Mouse (Mus musculus) lung, postnatal 0 days (tissue): ENCODE results near the gene Aldh3b1. TPM values are rescaled to one million over a fixed set of nuclear protein-coding genes. Genes with fewer than 3 reads are reported as not detected.

Experiments used
- ATAC-seq: fragments of 200-750 bp; cut with Nextera tagmentation; 2 replicates; pipeline ENCODE4 v1.8.0; 2017; ENCODE audit warnings: moderate library complexity
- DNase-seq: peaks from one replicate; pipeline ENCODE4 v3.0.0-alpha.2; 2016; ENCODE audit warnings: low spot score
- H3K27ac ChIP-seq: fragments of 300-500 bp; sonication (generic); 2 replicates; pipeline ENCODE4 v1.5.1; 2014; ENCODE audit warnings: antibody characterized with exemption, mild to moderate bottlenecking, low read length, mixed read lengths
- H3K27me3 ChIP-seq: fragments of 300-500 bp; sonication (generic); replicated peaks from 2 replicates; pipeline ENCODE4 v1.6.1; 2014; ENCODE audit warnings: low read length, mixed read lengths; ENCODE audit not compliant: insufficient read depth
- H3K36me3 ChIP-seq: fragments of 300-500 bp; sonication (generic); 2 replicates; pipeline ENCODE4 v1.6.1; 2014; ENCODE audit warnings: low read length, mixed read lengths; ENCODE audit not compliant: insufficient read depth
- H3K4me1 ChIP-seq: fragments of 300-500 bp; sonication (generic); 2 replicates; pipeline ENCODE4 v1.6.1; 2014; ENCODE audit warnings: antibody characterized with exemption, low read depth, low read length, mixed read lengths; ENCODE audit not compliant: insufficient read depth
- H3K4me2 ChIP-seq: fragments of 300-500 bp; sonication (generic); replicated peaks from 2 replicates; pipeline ENCODE4 v1.6.1; 2014; ENCODE audit warnings: low read depth, mild to moderate bottlenecking, low read length, moderate library complexity, mixed read lengths
- H3K4me3 ChIP-seq: fragments of 300-500 bp; sonication (generic); 2 replicates; pipeline ENCODE4 v1.5.1; 2014; ENCODE audit warnings: low read depth, low read length
- H3K9ac ChIP-seq: fragments of 300-500 bp; sonication (generic); replicated peaks from 2 replicates; pipeline ENCODE4 v1.6.1; 2014; ENCODE audit warnings: low read depth, mild to moderate bottlenecking
- H3K9me3 ChIP-seq: fragments of 300-500 bp; sonication (generic); 2 replicates; pipeline ENCODE4 v1.6.1; 2016; ENCODE audit warnings: low read length, mixed read lengths
- CTCF ChIP-seq: IDR thresholded peaks from 2 replicates; pipeline ENCODE4 v1.5.1; 2016; ENCODE audit warnings: antibody characterized with exemption, mild to moderate bottlenecking
- EP300 ChIP-seq: IDR thresholded peaks from 2 replicates; pipeline ENCODE4 v1.6.1; 2016; ENCODE audit warnings: antibody characterized with exemption, mild to moderate bottlenecking, control low read depth
- WGBS: fragments of 180-500 bp; shearing (Covaris S2); extraction: QIAGEN DNeasy Blood & Tissue Kit; methylation state at CpG from one replicate; pipeline ENCODE4 v1.1.7; 2014; 5-methylcytosine and 5-hydroxymethylcytosine counted together
- polyA plus RNA-seq: library from polyadenylated mRNA; unstranded; fragments of >200 nt; fragmentation: Nextera tagmentation; extraction: Ambion mirVana; gene quantifications from 2 replicates; pipeline ENCODE4 v1.2.1, GENCODE M21; 2015

The Aldh3b1 gene
- polyA plus RNA-seq, 1 experiment from 2014 or later = 33.2 TPM

DNA sequence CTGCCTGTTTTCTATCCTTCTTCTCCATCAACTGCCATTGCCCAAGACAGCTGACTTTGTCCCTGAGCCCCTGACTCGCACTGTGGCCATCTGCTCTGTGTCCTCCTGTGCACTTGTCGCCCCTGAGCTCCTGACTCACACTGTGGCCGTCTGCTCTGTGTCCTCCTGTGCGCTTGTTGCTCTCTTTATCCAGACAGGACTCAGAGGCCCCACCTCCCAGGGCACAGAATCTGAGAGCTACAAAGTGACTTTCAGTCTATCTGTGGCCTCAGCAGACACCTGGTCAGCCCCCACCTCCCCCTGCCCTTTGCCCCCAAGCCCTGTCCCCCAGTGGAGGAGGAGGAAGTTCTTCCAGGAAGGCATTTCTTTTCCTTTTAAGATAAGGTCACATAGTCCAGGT, 26.2 kb upstream of the Aldh3b1 start:
- Histone ChIP-seq H3K4me2 (no peak overlapping the region), H3K4me1 (no peaks in the 10 kb centered on the region), H3K27me3 (no peaks in the 10 kb centered on the region), H3K9ac (no peak overlapping the region), H3K27ac (no peak overlapping the region), H3K4me3 (no peak overlapping the region), H3K9me3 (no peaks in the 10 kb centered on the region), H3K36me3 (no peaks in the 10 kb centered on the region)
- ATAC-seq (no peak), DNase-seq (no peak)
- WGBS = 41% methylated on average over 4 of the region's 4 CpGs
- no peak for TF ChIP-seq EP300
- TF ChIP-seq CTCF = no peak

DNA sequence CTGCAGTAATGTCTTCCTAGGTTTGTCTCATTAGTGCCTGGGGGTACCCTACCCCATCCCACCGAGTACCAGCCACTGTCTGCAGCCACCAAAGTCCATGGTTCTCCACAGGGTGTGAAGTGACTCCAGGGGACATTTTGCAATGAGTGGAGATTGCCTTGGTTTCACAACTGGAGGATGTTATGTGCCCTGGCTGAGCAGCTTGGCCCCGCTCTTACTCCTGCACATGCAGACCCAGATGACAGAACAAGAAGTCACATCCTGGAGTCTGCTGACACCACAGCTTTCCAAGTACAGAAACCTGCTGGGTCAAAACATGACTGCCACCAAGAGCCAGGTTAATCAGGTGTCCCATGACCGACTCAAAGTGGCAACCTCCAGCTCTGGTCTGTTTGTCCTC, 25.4 kb upstream of the Aldh3b1 start:
- Histone ChIP-seq H3K9ac (no peak overlapping the region), H3K36me3 (no peaks in the 10 kb centered on the region), H3K27ac (no peak overlapping the region), H3K4me2 (no peak overlapping the region), H3K27me3 (no peaks in the 10 kb centered on the region), H3K9me3 (no peaks in the 10 kb centered on the region), H3K4me1 (no peaks in the 10 kb centered on the region), H3K4me3 (no peak overlapping the region)
- DNase-seq (no peak), ATAC-seq (no peak)
- WGBS = 70% methylated on average over 3 of the region's 3 CpGs
- TF ChIP-seq CTCF = no peak
- no peak for TF ChIP-seq EP300

DNA sequence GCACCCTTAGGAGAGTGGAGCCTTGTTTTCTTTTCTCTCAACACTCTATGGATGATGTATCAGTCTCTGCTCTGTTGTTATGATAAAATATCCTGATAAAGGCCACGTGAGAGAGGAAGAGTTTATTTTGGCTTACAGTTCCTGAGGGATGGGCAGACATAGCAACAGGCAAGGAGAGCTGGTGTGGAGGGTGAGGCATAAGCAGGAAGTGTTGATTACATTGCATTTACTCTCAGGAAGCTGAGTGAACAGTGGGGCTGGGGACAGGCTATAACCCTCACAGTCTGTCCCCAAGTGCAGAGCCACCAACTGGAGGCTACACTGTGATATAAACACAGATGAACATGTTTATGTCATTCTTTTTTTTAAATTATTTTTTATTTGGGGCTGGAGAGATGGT, 22.5 kb upstream of the Aldh3b1 start:
- no peak overlapping the region for H3K4me3 ChIP-seq
- H3K4me2 ChIP-seq = no peak overlapping the region
- H3K36me3 ChIP-seq = no peaks in the 10 kb centered on the region
- H3K9me3 ChIP-seq = no peaks in the 10 kb centered on the region
- H3K9ac ChIP-seq = no peak overlapping the region
- no peaks in the 10 kb centered on the region for H3K27me3 ChIP-seq
- no peaks in the 10 kb centered on the region for H3K4me1 ChIP-seq
- no peak overlapping the region for H3K27ac ChIP-seq
- TF ChIP-seq CTCF (no peak), EP300 (peak; percentile 53)
- 23% methylated on average over 1 of the region's 1 CpGs for WGBS
- DNase-seq (peak; percentile 23), ATAC-seq (peak; percentile 87)

DNA sequence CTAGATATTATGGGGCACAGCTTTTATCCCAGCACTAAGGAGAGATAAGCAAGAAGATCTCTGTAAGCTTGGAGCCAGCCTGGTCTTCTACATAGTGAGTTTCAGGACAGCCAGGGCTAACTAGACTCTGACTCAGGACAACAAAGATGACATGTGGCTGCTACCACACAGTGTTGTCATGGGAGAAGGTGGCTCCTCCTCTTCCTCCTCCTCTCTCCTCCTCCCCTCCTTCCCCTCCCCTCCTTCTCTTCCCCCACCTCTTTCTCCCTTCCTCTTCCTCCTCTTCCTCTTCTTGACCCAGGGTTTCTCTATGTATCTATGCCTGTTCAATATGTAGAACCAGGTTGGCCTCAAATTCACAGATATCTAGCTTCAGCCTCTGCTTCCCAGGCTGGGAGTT, 21.9 kb upstream of the Aldh3b1 start:
- no peak for TF ChIP-seq CTCF
- H3K4me3 ChIP-seq = no peak overlapping the region
- DNase-seq (no peak), ATAC-seq (no peak)
- no peaks in the 10 kb centered on the region for H3K4me1 ChIP-seq
- H3K36me3 ChIP-seq = no peaks in the 10 kb centered on the region
- H3K4me2 ChIP-seq = no peak overlapping the region
- H3K9me3 ChIP-seq = no peaks in the 10 kb centered on the region
- H3K27me3 ChIP-seq = no peaks in the 10 kb centered on the region
- H3K9ac ChIP-seq = no peak overlapping the region
- H3K27ac ChIP-seq = no peak overlapping the region

DNA sequence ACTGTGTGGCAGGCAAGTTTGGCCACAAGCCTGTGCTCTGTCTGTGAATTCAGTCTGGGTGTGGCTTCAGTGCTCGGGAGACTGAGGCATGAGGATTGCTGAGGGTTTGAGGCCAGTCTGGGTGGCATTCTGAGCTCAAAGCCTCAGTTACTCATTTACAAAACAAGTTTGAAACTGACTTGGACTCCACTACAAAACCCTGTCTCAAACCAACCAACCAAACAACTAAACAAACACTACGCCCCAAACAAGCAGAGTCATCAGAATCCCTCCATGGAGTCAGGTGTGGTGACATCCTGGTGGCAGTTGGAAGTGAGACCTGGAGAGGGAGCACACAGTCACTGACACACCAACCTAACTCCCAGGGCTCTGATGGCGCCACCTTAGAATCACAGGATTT, 20.7 kb upstream of the Aldh3b1 start:
- H3K4me1 ChIP-seq = no peaks in the 10 kb centered on the region
- H3K27me3 ChIP-seq = no peaks in the 10 kb centered on the region
- no peak overlapping the region for H3K9ac ChIP-seq
- no peak overlapping the region for H3K4me2 ChIP-seq
- H3K36me3 ChIP-seq = no peaks in the 10 kb centered on the region
- no peaks in the 10 kb centered on the region for H3K9me3 ChIP-seq
- TF ChIP-seq EP300 (no peak), CTCF (no peak)
- no peak overlapping the region for H3K27ac ChIP-seq
- no peak for DNase-seq
- H3K4me3 ChIP-seq = no peak overlapping the region
- 70% methylated on average over 3 of the region's 3 CpGs for WGBS
- no peak for ATAC-seq

DNA sequence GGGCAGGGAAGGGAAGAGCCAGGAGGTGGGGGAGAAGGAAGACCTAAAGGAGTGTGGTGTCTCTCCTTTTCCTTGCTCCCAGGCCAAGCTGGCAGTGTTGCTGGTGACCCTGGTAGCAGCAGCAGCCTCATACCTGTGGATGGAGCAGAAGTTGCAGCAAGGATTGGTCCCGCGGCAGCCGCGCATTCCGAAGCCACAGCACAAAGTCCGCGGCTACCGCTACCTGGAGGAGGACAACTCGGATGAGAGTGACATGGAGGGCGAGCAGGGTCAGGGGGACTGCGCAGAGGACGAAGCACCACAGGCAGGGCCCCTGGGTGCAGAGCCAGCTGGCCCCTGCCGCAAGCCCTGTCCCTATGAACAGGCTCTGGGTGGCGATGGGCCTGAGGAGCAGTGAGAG, 18.9 kb upstream of the Aldh3b1 start:
- 70% methylated on average over 13 of the region's 14 CpGs for WGBS
- H3K9me3 ChIP-seq = no peaks in the 10 kb centered on the region
- no peak overlapping the region for H3K4me3 ChIP-seq
- TF ChIP-seq CTCF (no peak), EP300 (no peak)
- H3K27ac ChIP-seq = no peak overlapping the region
- ATAC-seq (no peak), DNase-seq (no peak)
- H3K27me3 ChIP-seq = no peaks in the 10 kb centered on the region
- no peak overlapping the region for H3K9ac ChIP-seq
- H3K4me1 ChIP-seq = no peaks in the 10 kb centered on the region
- no peaks in the 10 kb centered on the region for H3K36me3 ChIP-seq
- H3K4me2 ChIP-seq = no peak overlapping the region

DNA sequence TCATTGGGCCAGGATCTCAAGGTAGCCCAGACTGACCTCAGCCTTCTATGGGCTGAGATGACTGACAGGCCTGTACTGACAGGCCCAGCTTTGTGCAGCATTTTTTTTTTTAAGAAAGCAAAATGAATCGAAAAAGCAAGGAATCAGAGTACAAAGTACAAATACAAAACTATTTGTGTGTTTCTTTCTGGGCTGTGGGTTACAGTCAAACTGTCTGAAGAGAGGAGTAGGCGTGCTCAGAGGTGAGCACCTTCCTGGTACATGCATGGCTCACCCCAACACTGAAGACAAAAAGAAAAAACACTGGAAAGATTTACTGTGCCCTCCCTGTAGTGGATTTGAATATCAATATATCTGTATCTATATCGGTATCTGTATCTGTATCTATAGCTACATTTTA, 18.2 kb upstream of the Aldh3b1 start:
- Histone ChIP-seq H3K36me3 (no peaks in the 10 kb centered on the region), H3K27ac (no peak overlapping the region), H3K4me1 (no peaks in the 10 kb centered on the region), H3K9me3 (no peaks in the 10 kb centered on the region), H3K4me3 (no peak overlapping the region), H3K27me3 (no peaks in the 10 kb centered on the region), H3K9ac (no peak overlapping the region), H3K4me2 (no peak overlapping the region)
- WGBS = 76% methylated on average over 3 of the region's 3 CpGs
- ATAC-seq (no peak), DNase-seq (no peak)
- TF ChIP-seq CTCF (no peak), EP300 (no peak)
